Mouse (Mus musculus): ENCODE results near the gene Rpl9-ps6.

Gene Rpl9-ps6

GRCm38 (mm10) chr19:32484941-32485660 lies 18.7 kb upstream of the Rpl9-ps6 start:
- in situ Hi-C loops (cut with MboI, MseI), result no loop called here

GRCm38 (mm10) chr19:32481511-32481910 lies 15.1 kb upstream of the Rpl9-ps6 start:
- in situ Hi-C loops (cut with MboI, MseI), result no loop called here

GRCm38 (mm10) chr19:32480791-32481442 lies 14.5 kb upstream of the Rpl9-ps6 start:
- in situ Hi-C loops (cut with MboI, MseI), result no loop called here

- in situ Hi-C loops (cut with MboI, MseI), result no loop called here
These were observed 13.9 kb upstream of the Rpl9-ps6 start for GRCm38 (mm10) chr19:32480255-32480654.

- in situ Hi-C loops (cut with MboI, MseI), result no loop called here
These were observed 10.3 kb upstream of the Rpl9-ps6 start for GRCm38 (mm10) chr19:32476712-32477052.

GRCm38 (mm10) chr19:32476016-32476711 lies 9.8 kb upstream of the Rpl9-ps6 start:
- in situ Hi-C loops (cut with MboI, MseI), result no loop called here

GRCm38 (mm10) chr19:32470570-32471263 lies 4.3 kb upstream of the Rpl9-ps6 start:
- in situ Hi-C loops (cut with MboI, MseI), result no loop called here

GRCm38 (mm10) chr19:32470059-32470497 lies 3.7 kb upstream of the Rpl9-ps6 start:
- in situ Hi-C loops (cut with MboI, MseI), result no loop called here

- in situ Hi-C loops (cut with MboI, MseI), result no loop called here
These were observed 947 bp upstream of the Rpl9-ps6 start for GRCm38 (mm10) chr19:32467325-32467724.

- in situ Hi-C loops (cut with MboI, MseI), result no loop called here
These were observed 1.1 kb downstream of the Rpl9-ps6 start for GRCm38 (mm10) chr19:32465228-32465627.

- in situ Hi-C loops (cut with MboI, MseI), result loop anchor here (5.0 kb wide), 1 partner anchor 49 kb away; no protein-coding TSS in a partner anchor
These were observed 3.3 kb downstream of the Rpl9-ps6 start for GRCm38 (mm10) chr19:32463037-32463436.

GRCm38 (mm10) chr19:32457631-32458030 lies 8.7 kb downstream of the Rpl9-ps6 start:
- in situ Hi-C loops (cut with MboI, MseI), result loop anchor here (10.0 kb wide), 1 partner anchor 353 kb away; the partner anchor contains the start of gene Asah2

- in situ Hi-C loops (cut with MboI, MseI), result loop anchor here (10.0 kb wide), 1 partner anchor 352 kb away; the partner anchor contains the start of gene Asah2
These were observed 9.6 kb downstream of the Rpl9-ps6 start for GRCm38 (mm10) chr19:32456744-32457143.

GRCm38 (mm10) chr19:32452231-32452630 lies 14.1 kb downstream of the Rpl9-ps6 start:
- in situ Hi-C loops (cut with MboI, MseI), result loop anchor here (10.0 kb wide), 1 partner anchor 347 kb away; the partner anchor contains the start of gene Asah2

GRCm38 (mm10) chr19:32448931-32449330 lies 17.4 kb downstream of the Rpl9-ps6 start:
- in situ Hi-C loops (cut with MboI, MseI), result no loop called here

GRCm38 (mm10) chr19:32441568-32441967 lies 24.8 kb downstream of the Rpl9-ps6 start:
- in situ Hi-C loops (cut with MboI, MseI), result no loop called here

- in situ Hi-C loops (cut with MboI, MseI), result no loop called here
These were observed 27.0 kb downstream of the Rpl9-ps6 start for GRCm38 (mm10) chr19:32439356-32439755.

GRCm38 (mm10) chr19:32425856-32426255 lies 40.5 kb downstream of the Rpl9-ps6 start:
- in situ Hi-C loops (cut with MboI, MseI), result loop anchor here (10.0 kb wide), 1 partner anchor 451 kb away; no protein-coding TSS in a partner anchor

GRCm38 (mm10) chr19:32424706-32425105 lies 41.7 kb downstream of the Rpl9-ps6 start:
- in situ Hi-C loops (cut with MboI, MseI), result loop anchor here (10.0 kb wide), 1 partner anchor 450 kb away; no protein-coding TSS in a partner anchor

GRCm38 (mm10) chr19:32419069-32419468 lies 47.3 kb downstream of the Rpl9-ps6 start:
- in situ Hi-C loops (cut with MboI, MseI), result no loop called here

- in situ Hi-C loops (cut with MboI, MseI), result no loop called here
These were observed 49.6 kb downstream of the Rpl9-ps6 start for GRCm38 (mm10) chr19:32416692-32417317.
